Mouse (Mus musculus): Measurements from ENCODE around the gene Adamts13.

DNA sequence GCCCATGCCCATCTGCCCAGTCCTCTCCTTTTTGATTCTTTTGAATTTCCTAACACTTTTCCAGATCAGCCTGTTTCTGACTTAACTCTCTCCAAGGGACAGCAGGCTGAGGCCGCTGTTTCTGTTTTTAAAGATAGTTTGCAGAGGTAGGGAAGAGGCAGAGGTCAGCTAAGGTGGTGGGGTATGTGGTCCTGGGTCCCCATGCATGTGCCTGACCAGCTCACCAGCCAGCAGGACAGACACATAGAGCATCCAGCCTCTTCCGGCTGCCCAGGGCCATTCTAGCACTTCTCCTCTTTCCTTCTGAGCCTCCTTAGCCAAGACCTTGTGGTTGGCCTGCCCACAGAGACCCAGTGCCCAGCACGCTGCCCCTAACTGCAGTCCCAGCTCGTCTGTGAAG lies 85.0 kb downstream of the Adamts13 start:
- TF ChIP-seq CTCF (conservative IDR thresholded peaks at IDR 0.05 in 1 of 2, IDR thresholded peaks at IDR 0.05 in 1 of 2; ENCODE audit: low read depth in 2 of 2, low read length in 2 of 2) (no peak), ZKSCAN1 (IDR thresholded peaks at IDR 0.05; ENCODE audit: borderline replicate concordance, low read depth, low read length) (no peak), EP300 (IDR thresholded peaks at IDR 0.05; ENCODE audit: low read length) (no peak), TCF12 (IDR thresholded peaks at IDR 0.05; ENCODE audit: low read depth, low read length) (no peak), RAD21 (IDR thresholded peaks at IDR 0.05; ENCODE audit: low read depth, low read length) (no peak), BHLHE40 (IDR thresholded peaks at IDR 0.05; ENCODE audit: low read depth, low read length) (no peak), MAZ (IDR thresholded peaks at IDR 0.05; ENCODE audit: low read depth, low read length) (no peak), ZC3H11A (IDR thresholded peaks at IDR 0.05; ENCODE audit: low read depth, low read length) (no peak), TBP (conservative IDR thresholded peaks at IDR 0.05; ENCODE audit: low read depth, low read length) (no peak), UBTF (IDR thresholded peaks at IDR 0.05; ENCODE audit: low read depth, low read length) (no peak), SIN3A (IDR thresholded peaks at IDR 0.05; ENCODE audit: low read length) (no peak), POLR2A (IDR thresholded peaks at IDR 0.05; ENCODE audit: low read depth, low read length) (no peak)

Measured in CH12.LX (cell line).